8 mouse cellular contexts compared by ENCODE assay signal in the genomic region with DNA sequence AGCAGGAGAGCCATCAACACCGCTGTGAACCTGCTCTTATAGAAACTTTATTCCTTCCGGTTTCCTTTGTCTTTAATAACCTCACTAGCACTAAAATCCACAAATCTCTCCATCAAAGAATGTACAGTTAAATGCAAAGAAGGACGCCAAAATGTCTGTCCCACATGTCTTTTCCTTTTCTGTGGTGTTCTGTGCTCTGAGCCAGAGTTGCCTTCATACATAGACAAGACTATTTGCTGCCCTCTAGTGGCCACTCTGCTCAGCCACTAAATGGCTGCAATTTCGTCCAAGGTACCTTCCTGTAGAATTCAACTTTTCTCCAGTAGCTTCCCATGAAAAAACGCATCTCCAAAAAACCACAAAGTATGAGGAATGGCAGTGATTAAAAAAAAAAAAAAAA. TPM values are rescaled to one million over a fixed set of nuclear protein-coding genes. Genes with fewer than 3 reads are reported as not detected.
DNase-seq lines count a peak whose midpoint lies in the region; ATAC-seq and TF ChIP-seq lines count a peak whose summit lies in the region.

No protein-coding gene starts in this region.

- ATAC-seq in liver, embryonic 14.5 days (ENCODE audit: insufficient read depth), result no peak
- ATAC-seq in erythroblast, adult 5-6 weeks (replicated peaks; ENCODE audit: low FRiP score, poor library complexity, severe bottlenecking), result no peak

- no peaks in the 10 kb centered on the region for H3K36me3 ChIP-seq in CH12.LX (replicated peaks in 1 of 2; ENCODE audit: control insufficient read depth in 1 of 2, insufficient read depth in 1 of 2, low read length in 1 of 2)
- no peaks in the 10 kb centered on the region for H3K36me3 ChIP-seq in liver, embryonic 14.5 days (replicated peaks; ENCODE audit: control insufficient read depth, insufficient read depth, low read depth)

- peak; percentile 71 to 88; a peak in 3 of 4 replicates for TF ChIP-seq CTCF in CH12.LX (conservative IDR thresholded peaks at IDR 0.05 in 1 of 2, IDR thresholded peaks at IDR 0.05 in 1 of 2; ENCODE audit: low read depth in 2 of 2, low read length in 2 of 2)
- peak; percentile 77 for TF ChIP-seq CTCF in liver, embryonic 14.5 days (IDR thresholded peaks at IDR 0.05; ENCODE audit: low read depth)

- no peak for TF ChIP-seq EP300 in CH12.LX (IDR thresholded peaks at IDR 0.05; ENCODE audit: low read length)
- TF ChIP-seq EP300 in liver, embryonic 14.5 days (IDR thresholded peaks at IDR 0.05; ENCODE audit: low read depth), result no peak

- H3K9me3 ChIP-seq in CH12.LX (replicated peaks; ENCODE audit: low read length), result no peaks in the 10 kb centered on the region
- H3K9me3 ChIP-seq in liver, embryonic 14.5 days (ENCODE audit: control insufficient read depth, low read length), result no peaks in the 10 kb centered on the region

- no peak overlapping the region for H3K27ac ChIP-seq in CH12.LX (ENCODE audit: insufficient read depth, low read depth)
- H3K27ac ChIP-seq in liver, embryonic 14.5 days, result no peak overlapping the region

- no peak for TF ChIP-seq POLR2A in CH12.LX (IDR thresholded peaks at IDR 0.05; ENCODE audit: low read depth, low read length)

- dilution Hi-C loops in CH12.LX (cut with MboI; ENCODE audit: extremely low pct_ligation_motif_present, extremely low pct_unique_long_range_greater_than_20kb, low sequenced_read_pairs), result no loop called here

- no peak overlapping the region for H3K4me2 ChIP-seq in CH12.LX (ENCODE audit: insufficient read depth, low read depth, poor library complexity, severe bottlenecking)
- H3K4me2 ChIP-seq in liver, embryonic 14.5 days (ENCODE audit: low read depth), result no peak overlapping the region

- peak; percentile 81 for DNase-seq in CH12.LX (ENCODE audit: extremely low read depth)
- DNase-seq in adrenal gland, adult 2 months, result peak; percentile 52
- peak; percentile 88 for DNase-seq in embryo, embryonic 11 days
- DNase-seq in gastrocnemius, postnatal 4 days (ENCODE audit: low spot score in 2 of 2), result peak; percentile 38 to 73
- DNase-seq in kidney, postnatal 10 days, result peak; percentile 89
- DNase-seq in liver, embryonic 14.5 days (ENCODE audit: low read depth in 3 of 3, low spot score in 3 of 3), result peak; percentile 23 to 29 (median 28)
- DNase-seq in retina, adult 2 months (ENCODE audit: low read depth, low spot score), result peak; percentile 37

- no peak overlapping the region for H3K9ac ChIP-seq in CH12.LX (ENCODE audit: insufficient read depth, low read depth)
- H3K9ac ChIP-seq in liver, embryonic 14.5 days (replicated peaks), result no peak overlapping the region

- 26% methylated on average over 5 of the region's 5 CpGs for WGBS in liver, embryonic 14.5 days (ENCODE audit: insufficient replicate concordance)

- no peaks in the 10 kb centered on the region for H3K4me1 ChIP-seq in CH12.LX (ENCODE audit: control insufficient read depth in 1 of 2, insufficient read depth in 2 of 2)
- H3K4me1 ChIP-seq in liver, embryonic 14.5 days (replicated peaks; ENCODE audit: control insufficient read depth in 2 of 2, insufficient read depth in 2 of 2, low read length in 1 of 2), result no peaks in the 10 kb centered on the region

- no peaks in the 10 kb centered on the region for H3K27me3 ChIP-seq in CH12.LX (replicated peaks)
- no peaks in the 10 kb centered on the region for H3K27me3 ChIP-seq in liver, embryonic 14.5 days (ENCODE audit: control insufficient read depth, insufficient read depth, low read length)

- no peak overlapping the region for H3K4me3 ChIP-seq in CH12.LX (replicated peaks in 1 of 3; ENCODE audit: low read depth in 2 of 3, low read length in 2 of 3, poor library complexity in 1 of 3)
- no peak overlapping the region for H3K4me3 ChIP-seq in liver, embryonic 14.5 days (ENCODE audit: insufficient read depth in 1 of 2, low read depth in 2 of 2, low read length in 2 of 2)

- no peaks in the 10 kb centered on the region for H3K79me2 ChIP-seq in CH12.LX (replicated peaks; ENCODE audit: control insufficient read depth, extremely low read depth, insufficient read depth, poor library complexity, severe bottlenecking)

- in situ Hi-C loops in CH12.LX (cut with MboI; ENCODE audit: low pct_ligation_motif_present, low pct_unique_long_range_greater_than_20kb, low sequenced_read_pairs), result no loop called here

- TF ChIP-seq RAD21 in CH12.LX (IDR thresholded peaks at IDR 0.05; ENCODE audit: low read depth, low read length), result peak; percentile 82

TF ChIP-seq in CH12.LX, 34 proteins besides CTCF, POLR2A, EP300 and RAD21:
- TF ChIP-seq NELFE (IDR thresholded peaks at IDR 0.05; ENCODE audit: low read depth, low read length) (no peak), SMC3 (IDR thresholded peaks at IDR 0.05; ENCODE audit: low read depth, low read length) (peak; percentile 76), ZC3H11A (IDR thresholded peaks at IDR 0.05; ENCODE audit: low read depth, low read length) (peak; percentile 3; the same call in 1 of the 2 replicates)

RNA-seq across cellular contexts. Expression of a gene that starts 23.3 kb away (rescaled TPM):
- total RNA-seq in CH12.LX (2012; rRNA removed) (not detected in 2 replicates), CH12.LX (2014; rRNA removed) (not detected in 2 replicates)
- not detected in 2 replicates for polyA plus RNA-seq in CH12.LX (2012; ENCODE audit: insufficient read length, low read depth)
- total RNA-seq in adrenal gland, adult 2 months (2021), result 1 to 10 TPM in 1 of 2 experiments, under 1 TPM in 1; 0.86 to 1.5 TPM
- 0.27 and 0.36 TPM in 2 replicates for polyA plus RNA-seq in adrenal gland, adult 2 months (2012; rRNA removed)
- under 1 TPM in 1 of 2 experiments, not detected in 1; 0.18 TPM for total RNA-seq in gastrocnemius, postnatal 4 days (2021)
- polyA plus RNA-seq in liver, embryonic 14.5 days (2012; rRNA removed), result 12.4 and 16.1 TPM in 2 replicates
- polyA plus RNA-seq in liver, embryonic 14.5 days (2014; fragmentation: Nextera tagmentation; extraction: Ambion mirVana), result 34.2 and 38.1 TPM in 2 replicates
- total RNA-seq in erythroblast, adult 5-6 weeks (2015; ENCODE audit: low replicate concordance), result not detected in 2 replicates
- total RNA-seq in erythroblast, adult 5-6 weeks (2017; ENCODE audit: low replicate concordance), result not detected in 2 replicates

Comparison
In these comparisons a context has a peak if more than half of its experiments do, and no peak if none do; other contexts are left out.
1. DNase-seq: peak in every context shown above with its lines; median percentile 89 in kidney, postnatal 10 days; 88 in embryo, embryonic 11 days; 81 in CH12.LX; 56 in gastrocnemius, postnatal 4 days; 52 in adrenal gland, adult 2 months; 37 in retina, adult 2 months; 28 in liver, embryonic 14.5 days.